Mouse (Mus musculus) NIH3T3 (cell line): ENCODE results near the gene Olfr1506.
"Not testable (repeated sequence)": the region's sequence is repeated elsewhere in the genome, so short reads cannot be mapped to it uniquely, and the experiment has no call there.

Experiments used
- DNase-seq: peaks from one replicate; pipeline ENCODE4 v3.0.0-alpha.2; 2012; ENCODE audit warnings: low read depth

The Olfr1506 gene

DNA sequence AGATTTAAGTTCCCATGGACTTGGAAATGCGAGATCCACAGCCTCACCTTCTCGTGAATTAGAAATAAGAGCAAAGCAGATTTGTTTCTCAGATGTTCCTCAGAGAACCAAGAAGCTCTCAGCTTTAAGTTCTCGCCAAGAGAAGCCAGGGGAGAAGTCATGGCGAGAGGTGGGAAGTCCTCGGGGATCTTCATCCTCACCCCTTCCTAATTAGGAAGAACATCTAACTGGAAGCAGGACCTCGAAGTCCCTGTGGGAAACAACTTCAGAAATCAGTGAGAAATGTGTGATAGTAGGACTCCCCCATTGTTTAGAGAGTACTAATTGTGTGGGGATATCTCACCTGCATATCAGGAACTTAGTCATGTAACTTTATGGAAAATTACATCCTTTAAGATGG lies at the start of gene Olfr1506:
Olfr1506 (minus strand) TSS at position 101 of the 400 bp plus-strand sequence.
- not testable (repeated sequence) for DNase-seq

DNA sequence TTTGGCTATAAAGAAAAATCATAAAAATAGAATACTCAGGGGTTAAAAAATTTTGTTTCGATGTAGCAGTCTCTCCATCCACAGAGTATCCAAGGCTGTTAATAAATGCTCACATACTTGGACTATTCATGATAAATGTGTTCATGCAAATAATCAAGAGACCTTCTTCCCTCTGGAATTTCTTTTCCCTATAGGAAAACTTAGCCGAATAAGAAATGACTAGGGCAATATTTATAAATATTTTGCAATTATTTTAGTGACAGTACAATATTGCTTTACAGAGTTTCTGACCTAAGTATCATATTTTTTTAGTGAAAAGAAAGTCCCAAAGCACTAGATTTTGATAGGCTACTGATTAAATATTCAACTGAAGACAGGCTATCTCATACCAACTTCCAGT lies 46.6 kb upstream of the Olfr1506 start, which contains the start of gene Olfr1271:
Olfr1271 (minus strand) TSS at position 101 of the 400 bp plus-strand sequence.
- no peak for DNase-seq

DNA sequence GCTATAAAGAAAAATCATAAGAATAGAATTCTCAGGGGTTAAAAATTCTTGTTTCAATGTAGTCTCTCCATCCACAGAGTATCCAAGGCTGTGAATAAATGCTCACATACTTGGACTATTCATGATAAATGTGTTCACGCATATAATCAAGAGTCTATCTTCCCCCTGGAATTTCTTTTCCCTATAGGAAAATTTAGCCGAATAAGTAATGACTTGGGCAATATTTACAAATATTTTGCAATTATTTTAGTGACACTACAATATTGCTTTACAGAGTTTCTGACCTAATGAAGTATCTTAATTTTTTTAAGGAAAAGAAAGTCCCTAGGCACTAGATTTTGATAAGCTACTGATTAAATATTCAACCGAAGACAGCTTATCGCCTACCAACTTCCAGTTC lies 33.2 kb upstream of the Olfr1506 start, which contains the start of gene Olfr142:
Olfr142 (minus strand) TSS at position 101 of the 400 bp plus-strand sequence.
- DNase-seq, result no peak

DNA sequence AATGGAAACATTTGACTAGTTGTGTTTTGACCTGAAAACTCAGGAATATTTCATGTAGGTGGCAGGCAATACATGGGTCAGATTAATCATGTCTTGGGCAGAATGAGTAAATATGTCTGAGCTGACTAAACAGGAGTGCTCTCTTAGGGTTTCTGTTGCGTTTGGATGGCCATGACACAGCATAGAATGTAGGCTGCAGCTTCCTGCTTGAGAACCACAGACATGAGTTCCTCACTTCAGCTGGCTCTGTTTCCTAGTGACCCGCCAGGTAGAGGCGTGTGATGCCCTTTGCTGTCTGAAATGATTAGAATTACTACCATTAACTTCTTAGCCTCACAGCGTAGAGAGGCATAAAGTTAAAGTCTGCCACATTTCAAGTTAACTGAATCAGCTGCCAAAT lies 24.7 kb downstream of the Olfr1506 start:
- DNase-seq, result not testable (repeated sequence)

DNA sequence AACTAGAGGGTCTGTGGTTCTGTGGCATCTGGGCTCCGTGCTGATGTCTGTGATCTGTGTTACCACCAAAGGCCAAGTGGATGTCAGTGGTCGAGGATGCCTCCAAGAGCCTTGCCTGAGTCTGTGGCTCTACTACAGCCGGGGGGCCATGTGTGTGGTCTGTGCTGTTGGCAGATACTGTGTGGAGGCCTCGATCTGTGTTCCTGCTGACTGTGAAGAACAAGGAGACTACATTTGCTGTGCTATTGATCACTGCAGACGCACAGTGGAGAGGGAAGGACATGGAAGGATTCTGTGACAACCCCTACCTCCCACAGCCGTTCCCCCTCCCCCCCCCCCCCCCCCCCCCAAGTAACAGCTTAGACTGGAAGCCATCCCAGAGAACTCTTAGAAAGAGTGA lies 29.0 kb downstream of the Olfr1506 start:
- DNase-seq, result not testable (repeated sequence)

DNA sequence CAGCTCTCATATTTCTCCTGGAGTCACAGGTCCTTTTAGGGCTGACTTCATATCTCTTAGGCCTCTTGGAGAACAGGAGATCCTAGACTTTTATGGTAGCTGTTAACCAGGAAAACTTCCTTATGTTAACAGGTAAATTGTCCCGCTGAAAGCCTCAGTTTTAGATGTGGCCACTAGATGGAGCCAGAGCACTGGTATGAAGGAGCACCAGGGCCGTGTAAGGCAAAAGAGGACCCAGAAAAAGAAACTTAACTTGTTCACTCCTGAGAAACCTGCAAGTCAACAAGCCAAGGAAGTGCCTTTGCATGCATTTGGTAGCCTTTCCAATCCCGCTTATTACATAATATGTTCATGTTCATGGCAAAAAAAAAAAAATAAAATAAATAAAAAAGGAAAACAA lies 29.5 kb downstream of the Olfr1506 start:
- not testable (repeated sequence) for DNase-seq

DNA sequence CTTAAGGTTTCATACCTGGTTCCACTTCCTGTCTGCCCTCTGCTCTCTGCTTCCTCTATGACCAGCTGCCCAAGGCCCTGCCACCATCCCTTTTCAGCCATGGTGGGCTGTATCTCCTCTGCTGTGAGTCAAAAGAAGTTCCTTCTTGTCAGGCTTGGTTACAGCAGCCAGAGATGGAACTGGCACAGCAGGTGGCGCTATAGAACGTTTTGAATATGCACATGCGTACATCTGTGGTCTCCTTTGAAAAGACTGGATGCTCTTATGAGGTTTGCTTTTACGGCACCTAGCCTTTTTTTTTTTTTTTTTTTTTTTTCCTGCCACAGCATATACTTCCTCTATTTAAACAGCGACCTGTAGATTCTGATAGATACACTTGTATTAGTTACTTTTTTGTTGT lies 37.2 kb downstream of the Olfr1506 start:
- DNase-seq, result not testable (repeated sequence)

DNA sequence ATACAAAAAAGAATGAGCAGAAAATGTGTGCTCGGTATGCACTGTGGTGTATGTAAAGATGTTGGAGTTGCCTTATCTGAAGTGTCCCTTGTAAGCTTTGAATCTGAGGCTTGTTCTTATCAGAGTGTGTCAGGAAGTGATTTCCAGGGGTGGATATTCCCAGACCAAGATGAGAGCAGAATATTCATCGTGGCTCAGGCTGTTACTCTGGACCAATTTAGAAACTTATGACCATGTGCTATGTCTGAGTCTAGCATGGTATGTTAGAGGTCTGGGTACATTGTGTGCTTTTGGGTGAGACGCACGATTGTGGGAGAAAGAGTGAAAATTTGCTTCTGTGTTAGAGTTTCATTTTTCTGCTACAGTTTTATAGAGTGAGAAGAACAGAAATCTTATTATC lies 38.2 kb downstream of the Olfr1506 start:
- DNase-seq, result not testable (repeated sequence)
